Mouse (Mus musculus) liver, postnatal 0 days (tissue): Measurements from ENCODE around the gene Ifnz.
"Not testable (repeated sequence)": the region's sequence is repeated elsewhere in the genome, so short reads cannot be mapped to it uniquely, and the experiment has no call there.

Source experiments
- CTCF ChIP-seq: sonication (generic); IDR thresholded peaks from 2 replicates; pipeline ENCODE4 v1.5.1; 2016; ENCODE audit warnings: antibody characterized with exemption, low read depth
- EP300 ChIP-seq: IDR thresholded peaks from 2 replicates; pipeline ENCODE4 v1.6.1; 2016; ENCODE audit warnings: antibody characterized with exemption, low read depth, mild to moderate bottlenecking

- TF ChIP-seq CTCF, EP300: not testable (repeated sequence)
Measured at GRCm38 (mm10) chr4:88799365-88799764, 17.4 kb downstream of the Ifnz start, which contains the start of gene Gm13285.
